Mouse (Mus musculus) stomach, postnatal 0 days (tissue): Measurements from ENCODE around the gene Stk33. TPM values are rescaled to one million over a fixed set of nuclear protein-coding genes. Genes with fewer than 3 reads are reported as not detected.

Experiments
- ATAC-seq: fragments of 200-750 bp; cut with Nextera tagmentation; 2 replicates; pipeline ENCODE4 v1.8.0; 2017; ENCODE audit not compliant: low FRiP score, low TSS enrichment
- DNase-seq: peaks from one replicate; pipeline ENCODE4 v3.0.0-alpha.2; 2016; ENCODE audit warnings: low spot score
- H3K27ac ChIP-seq: fragments of 300-500 bp; sonication (generic); replicated peaks from 2 replicates; pipeline ENCODE4 v1.5.1; 2014; ENCODE audit warnings: mild to moderate bottlenecking, control low read depth
- H3K27me3 ChIP-seq: fragments of 300-500 bp; sonication (generic); 2 replicates; pipeline ENCODE4 v1.6.1; 2014; ENCODE audit warnings: low read length; ENCODE audit not compliant: control insufficient read depth, insufficient read depth
- H3K36me3 ChIP-seq: fragments of 300-500 bp; sonication (generic); 2 replicates; pipeline ENCODE4 v1.6.1; 2014; ENCODE audit warnings: low read length, mixed read lengths; ENCODE audit not compliant: control insufficient read depth, insufficient read depth
- H3K4me1 ChIP-seq: fragments of 300-500 bp; sonication (generic); replicated peaks from 2 replicates; pipeline ENCODE4 v1.6.1; 2014; ENCODE audit warnings: antibody characterized with exemption; ENCODE audit not compliant: control insufficient read depth, insufficient read depth
- H3K4me2 ChIP-seq: fragments of 300-500 bp; sonication (generic); replicated peaks from 2 replicates; pipeline ENCODE4 v1.6.1; 2014; ENCODE audit warnings: low read depth, mild to moderate bottlenecking, control low read depth, moderate library complexity
- H3K4me3 ChIP-seq: fragments of 300-500 bp; sonication (generic); 2 replicates; pipeline ENCODE4 v1.5.1; 2014; ENCODE audit warnings: low read depth, low read length, control low read depth
- H3K9ac ChIP-seq: fragments of 300-500 bp; sonication (generic); 2 replicates; pipeline ENCODE4 v1.6.1; 2014; ENCODE audit warnings: mild to moderate bottlenecking, low read length, control low read depth, mixed read lengths
- H3K9me3 ChIP-seq: fragments of 300-500 bp; sonication (generic); 2 replicates; pipeline ENCODE4 v1.6.1; 2016; ENCODE audit warnings: low read length; ENCODE audit not compliant: control insufficient read depth
- CTCF ChIP-seq: IDR thresholded peaks from 2 replicates; pipeline ENCODE4 v1.5.1; 2016; ENCODE audit warnings: antibody characterized with exemption, low read depth, mild to moderate bottlenecking, moderate library complexity
- EP300 ChIP-seq: optimal IDR thresholded peaks from 2 replicates; pipeline ENCODE3; 2016; ENCODE audit warnings: antibody characterized with exemption
- WGBS: fragments of 180-500 bp; shearing (Covaris S2); extraction: QIAGEN DNeasy Blood & Tissue Kit; methylation state at CpG from one replicate; pipeline ENCODE4 v1.1.7; 2014; 5-methylcytosine and 5-hydroxymethylcytosine counted together
- polyA plus RNA-seq: library from polyadenylated mRNA; unstranded; fragments of >200 nt; fragmentation: Nextera tagmentation; extraction: Ambion mirVana; gene quantifications from 2 replicates; pipeline ENCODE4 v1.2.1, GENCODE M21; 2015

Gene Stk33
- polyA plus RNA-seq, 1 experiment from 2014 or later: 0.29 TPM

GRCm38 (mm10) chr7:109445012-109445411 lies 6.1 kb upstream of the Stk33 start:
- H3K9me3 ChIP-seq: no peaks in the 10 kb centered on the region
- ATAC-seq (no peak), DNase-seq (peak; percentile 70)
- H3K4me3 ChIP-seq: no peak overlapping the region
- TF ChIP-seq CTCF (peak; percentile 81), EP300 (no peak)
- H3K4me1 ChIP-seq: no peaks in the 10 kb centered on the region
- no peaks in the 10 kb centered on the region for H3K27me3 ChIP-seq
- H3K4me2 ChIP-seq: no peak overlapping the region
- H3K9ac ChIP-seq: no peak overlapping the region
- 10% methylated on average over 6 of the region's 6 CpGs for WGBS
- no peak overlapping the region for H3K27ac ChIP-seq
- H3K36me3 ChIP-seq: no peaks in the 10 kb centered on the region

GRCm38 (mm10) chr7:109442739-109443138 lies 3.9 kb upstream of the Stk33 start:
- Histone ChIP-seq H3K9me3 (no peaks in the 10 kb centered on the region), H3K36me3 (no peaks in the 10 kb centered on the region), H3K27me3 (no peaks in the 10 kb centered on the region), H3K27ac (no peak overlapping the region), H3K4me1 (no peaks in the 10 kb centered on the region), H3K4me2 (no peak overlapping the region), H3K9ac (no peak overlapping the region), H3K4me3 (no peak overlapping the region)
- WGBS: 34% methylated on average over 5 of the region's 5 CpGs
- DNase-seq: peak; percentile 23
- peak; percentile 89 for ATAC-seq
- TF ChIP-seq EP300: no peak
- no peak for TF ChIP-seq CTCF

- 74% methylated on average over 9 of the region's 9 CpGs for WGBS
- Histone ChIP-seq H3K36me3 (no peaks in the 10 kb centered on the region), H3K4me3 (no peak overlapping the region), H3K9me3 (no peaks in the 10 kb centered on the region), H3K27me3 (no peaks in the 10 kb centered on the region), H3K9ac (no peak overlapping the region), H3K4me1 (no peaks in the 10 kb centered on the region), H3K4me2 (no peak overlapping the region), H3K27ac (no peak overlapping the region)
- no peak for TF ChIP-seq EP300
- TF ChIP-seq CTCF: peak; percentile 53
- no peak for DNase-seq
- ATAC-seq: no peak
Observed at GRCm38 (mm10) chr7:109440697-109441269, 1.9 kb upstream of the Stk33 start.

- no peak overlapping the region for H3K4me3 ChIP-seq
- 48% methylated on average over 3 of the region's 3 CpGs for WGBS
- ATAC-seq: no peak
- no peak overlapping the region for H3K27ac ChIP-seq
- no peak overlapping the region for H3K4me2 ChIP-seq
- no peaks in the 10 kb centered on the region for H3K4me1 ChIP-seq
- no peak overlapping the region for H3K9ac ChIP-seq
- peak; percentile 71 for TF ChIP-seq CTCF
- TF ChIP-seq EP300: no peak
- DNase-seq: no peak
- H3K9me3 ChIP-seq: no peaks in the 10 kb centered on the region
- H3K36me3 ChIP-seq: no peaks in the 10 kb centered on the region
- H3K27me3 ChIP-seq: no peaks in the 10 kb centered on the region
Observed at GRCm38 (mm10) chr7:109424422-109425159, 14.3 kb downstream of the Stk33 start.

- Histone ChIP-seq H3K4me1 (no peaks in the 10 kb centered on the region), H3K36me3 (no peaks in the 10 kb centered on the region), H3K4me2 (no peak overlapping the region), H3K9ac (no peak overlapping the region), H3K27ac (no peak overlapping the region), H3K9me3 (no peaks in the 10 kb centered on the region), H3K4me3 (no peak overlapping the region), H3K27me3 (no peaks in the 10 kb centered on the region)
- no peak for DNase-seq
- ATAC-seq: no peak
- TF ChIP-seq EP300: no peak
- WGBS: 74% methylated on average over 8 of the region's 8 CpGs
Observed at GRCm38 (mm10) chr7:109422803-109423202, 16.1 kb downstream of the Stk33 start.

GRCm38 (mm10) chr7:109405491-109405890 lies 33.4 kb downstream of the Stk33 start:
- WGBS: 68% methylated on average over 7 of the region's 7 CpGs
- Histone ChIP-seq H3K27me3 (no peaks in the 10 kb centered on the region), H3K36me3 (no peaks in the 10 kb centered on the region), H3K4me3 (no peak overlapping the region), H3K9ac (no peak overlapping the region), H3K9me3 (no peaks in the 10 kb centered on the region), H3K4me2 (no peak overlapping the region), H3K27ac (no peak overlapping the region), H3K4me1 (no peaks in the 10 kb centered on the region)
- ATAC-seq (no peak), DNase-seq (no peak)
- TF ChIP-seq CTCF: no peak
- TF ChIP-seq EP300: no peak
